Mouse (Mus musculus): Measurements from ENCODE around the gene Mzf1. TPM values are rescaled to one million over a fixed set of nuclear protein-coding genes. Genes with fewer than 3 reads are reported as not detected.

Mzf1 gene
- polyA plus RNA-seq, 1 experiment from 2014 or later, result 5.1 TPM

DNA sequence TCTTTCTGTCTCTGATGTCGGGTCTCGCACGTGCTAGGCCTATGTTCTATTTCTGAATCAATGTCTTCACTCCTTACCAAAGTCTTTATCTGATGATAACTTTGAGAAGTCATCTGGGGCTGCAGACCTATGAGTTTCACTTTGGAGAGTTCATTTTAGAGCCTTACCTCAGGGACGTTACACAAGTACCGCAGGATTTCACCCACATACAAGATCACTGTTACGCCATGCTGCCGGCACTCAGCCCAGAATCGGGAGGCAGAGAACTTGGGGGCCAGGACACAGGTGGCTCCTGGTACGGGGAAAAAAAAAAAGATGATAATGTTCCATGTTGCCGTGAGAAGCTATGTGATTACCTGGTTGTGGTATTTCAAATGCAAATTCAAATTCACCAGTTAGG, 61.4 kb downstream of the Mzf1 start:
- 88% methylated on average over 10 of the region's 10 CpGs for WGBS
- Histone ChIP-seq H3K4me2 (no peak overlapping the region), H3K36me3 (ENCODE audit: poor library complexity, severe bottlenecking) (no peaks in the 10 kb centered on the region), H3K4me1 (no peaks in the 10 kb centered on the region), H3K9ac (no peak overlapping the region), H3K9me3 (replicated peaks) (no peaks in the 10 kb centered on the region), H3K4me3 (no peak overlapping the region), H3K27ac (no peak overlapping the region), H3K27me3 (no peaks in the 10 kb centered on the region; the same call in 1 of the 2 replicates)
- no peak for ATAC-seq

Other genes with a start within 250 kb of the Mzf1 start
- gene Zfp329, start 235.9 kb downstream of the Mzf1 start, polyA plus RNA-seq (2015; fragmentation: Nextera tagmentation; extraction: Ambion mirVana), result 31.0 and 31.4 TPM in 2 replicates
- 32.6 and 33.3 TPM in 2 replicates for gene Zfp110, start 220.0 kb downstream of the Mzf1 start, polyA plus RNA-seq (2015; fragmentation: Nextera tagmentation; extraction: Ambion mirVana)
- gene Zfp128, start 173.6 kb downstream of the Mzf1 start, polyA plus RNA-seq (2015; fragmentation: Nextera tagmentation; extraction: Ambion mirVana), result 7.0 and 7.5 TPM in 2 replicates
- gene Zscan22, start 156.9 kb downstream of the Mzf1 start, polyA plus RNA-seq (2015; fragmentation: Nextera tagmentation; extraction: Ambion mirVana), result 11.8 and 13.6 TPM in 2 replicates
- 820 and 824 TPM in 2 replicates for gene Rps5, start 132.5 kb downstream of the Mzf1 start, polyA plus RNA-seq (2015; fragmentation: Nextera tagmentation; extraction: Ambion mirVana)
- gene Rnf225, start 127.3 kb downstream of the Mzf1 start, polyA plus RNA-seq (2015; fragmentation: Nextera tagmentation; extraction: Ambion mirVana), result 0.74 and 0.78 TPM in 2 replicates
- 12.3 and 12.5 TPM in 2 replicates for gene Zfp324, start 88.9 kb downstream of the Mzf1 start, polyA plus RNA-seq (2015; fragmentation: Nextera tagmentation; extraction: Ambion mirVana)
- 12.7 and 14.5 TPM in 2 replicates for gene Zfp446, start 76.9 kb downstream of the Mzf1 start, polyA plus RNA-seq (2015; fragmentation: Nextera tagmentation; extraction: Ambion mirVana)
- 0.12 and 0.53 TPM in 2 replicates for gene Slc27a5, start 56.6 kb downstream of the Mzf1 start, polyA plus RNA-seq (2015; fragmentation: Nextera tagmentation; extraction: Ambion mirVana)
- gene Trim28, start 55.6 kb downstream of the Mzf1 start, polyA plus RNA-seq (2015; fragmentation: Nextera tagmentation; extraction: Ambion mirVana), result 270 and 289 TPM in 2 replicates
- gene Zbtb45, start 44.7 kb downstream of the Mzf1 start, polyA plus RNA-seq (2015; fragmentation: Nextera tagmentation; extraction: Ambion mirVana), result 32.8 and 37.1 TPM in 2 replicates
- gene Chmp2a, start 20.0 kb downstream of the Mzf1 start, polyA plus RNA-seq (2015; fragmentation: Nextera tagmentation; extraction: Ambion mirVana), result 164 and 168 TPM in 2 replicates
- 44.0 and 53.7 TPM in 2 replicates for gene Ube2m, start 16.5 kb downstream of the Mzf1 start, polyA plus RNA-seq (2015; fragmentation: Nextera tagmentation; extraction: Ambion mirVana)
- gene Vmn1r85, start 40.4 kb upstream of the Mzf1 start, polyA plus RNA-seq (2015; fragmentation: Nextera tagmentation; extraction: Ambion mirVana), result not detected in 2 replicates
- not detected in 2 replicates for gene Vmn1r86, start 65.2 kb upstream of the Mzf1 start, polyA plus RNA-seq (2015; fragmentation: Nextera tagmentation; extraction: Ambion mirVana)
- not detected in 2 replicates for gene Vmn1r87, start 85.4 kb upstream of the Mzf1 start, polyA plus RNA-seq (2015; fragmentation: Nextera tagmentation; extraction: Ambion mirVana)
- gene Vmn1r88, start 104.8 kb upstream of the Mzf1 start, polyA plus RNA-seq (2015; fragmentation: Nextera tagmentation; extraction: Ambion mirVana), result not detected in 2 replicates
- not detected in 2 replicates for gene Vmn1r89, start 158.3 kb upstream of the Mzf1 start, polyA plus RNA-seq (2015; fragmentation: Nextera tagmentation; extraction: Ambion mirVana)
- gene Lig1, start 222.5 kb upstream of the Mzf1 start, polyA plus RNA-seq (2015; fragmentation: Nextera tagmentation; extraction: Ambion mirVana), result 106 and 113 TPM in 2 replicates
- 14.5 and 15.8 TPM in 2 replicates for gene Zswim9, start 224.0 kb upstream of the Mzf1 start, polyA plus RNA-seq (2015; fragmentation: Nextera tagmentation; extraction: Ambion mirVana)

Data from forebrain, embryonic 13.5 days (tissue).